Mouse (Mus musculus): ENCODE results near the gene Vcam1.

Vcam1 gene

GRCm38 (mm10) chr3:116085962-116086361 is 43.5 kb downstream of the Vcam1 start:
- DNase-seq (ENCODE audit: low read depth, low spot score) = no peak

DNA sequence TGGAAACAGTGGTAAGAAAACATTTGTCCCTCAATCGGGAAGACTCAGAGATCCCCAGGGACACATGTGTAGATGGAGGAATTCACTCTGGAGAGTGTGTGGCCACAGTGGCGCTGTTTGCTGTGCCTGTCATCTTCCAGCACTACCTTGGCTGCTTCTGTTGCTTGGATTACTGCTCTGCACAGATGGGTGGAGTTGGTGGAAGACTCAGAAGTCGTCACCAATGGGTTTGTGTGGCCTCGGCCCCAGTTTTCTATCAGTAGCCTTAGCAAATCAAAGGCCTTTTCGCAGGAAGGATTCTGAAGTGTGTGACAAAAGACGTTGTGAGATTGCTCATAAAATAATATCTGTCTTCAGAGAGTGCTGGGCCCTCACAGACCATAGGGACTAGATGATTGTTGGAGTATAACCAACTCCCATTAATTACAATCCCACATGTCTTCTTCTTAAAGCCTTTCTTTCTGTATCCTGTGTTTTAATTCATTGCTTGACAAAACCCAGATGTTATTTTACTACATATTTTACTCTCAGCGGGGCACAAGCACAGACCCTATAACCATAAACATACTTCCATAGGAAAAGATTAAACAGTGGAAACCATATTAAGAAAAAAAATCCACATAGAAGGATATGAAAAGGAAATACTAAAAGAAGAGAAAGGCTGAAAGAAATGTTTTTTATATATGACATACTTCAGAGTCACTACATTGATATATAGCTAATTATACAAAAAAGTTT is 48.4 kb downstream of the Vcam1 start:
- DNase-seq (ENCODE audit: low read depth, low spot score) = no peak

DNA sequence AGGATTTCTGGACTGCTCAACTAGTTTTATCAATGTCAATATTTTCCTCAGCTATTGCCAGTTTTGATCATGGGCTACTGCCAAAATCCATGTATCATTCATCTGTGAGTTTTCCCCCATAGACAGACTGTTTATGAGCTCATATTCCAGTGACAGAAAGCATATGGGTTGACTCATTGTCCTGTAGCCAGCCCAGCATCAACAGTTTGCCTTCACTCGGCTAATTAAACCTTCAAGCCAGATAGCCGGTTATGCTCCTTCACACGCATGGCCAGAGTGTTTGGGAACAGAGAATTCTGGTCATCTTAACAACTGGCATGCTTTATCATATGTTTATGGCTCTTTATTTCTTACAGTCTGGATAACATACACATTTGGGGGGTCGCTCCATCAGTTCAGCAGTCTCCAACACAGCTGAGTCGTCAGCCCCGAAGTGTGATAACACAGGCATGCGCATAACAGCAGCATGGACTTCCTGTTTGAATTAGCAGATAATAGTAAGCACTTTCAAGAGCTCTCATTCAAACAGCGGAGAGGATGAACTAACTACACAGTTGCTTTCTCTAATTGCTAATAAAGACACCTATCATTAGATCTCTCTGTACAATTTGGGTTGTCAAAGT is 49.2 kb downstream of the Vcam1 start:
- DNase-seq (ENCODE audit: low read depth, low spot score) = no peak

DNA sequence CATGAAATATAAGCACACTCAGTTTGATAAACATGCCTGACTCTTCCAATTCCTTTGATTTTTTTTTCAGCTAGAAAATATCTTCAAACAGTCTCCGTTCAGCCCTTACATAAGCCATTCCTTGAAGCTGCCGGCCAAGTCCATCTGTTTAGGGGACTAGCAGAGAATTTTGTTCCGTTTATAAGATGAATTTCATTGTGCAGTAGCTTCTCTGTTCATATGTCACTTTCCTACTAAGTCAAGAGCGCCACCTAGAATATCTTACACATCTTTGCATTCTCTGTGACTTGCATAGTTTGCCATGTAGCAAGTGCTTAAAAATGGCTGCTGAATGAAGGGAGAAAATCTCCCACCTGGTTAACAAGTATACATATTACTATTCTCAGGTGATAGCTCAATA is 51.0 kb downstream of the Vcam1 start:
- DNase-seq (ENCODE audit: low read depth, low spot score) = no peak

DNA sequence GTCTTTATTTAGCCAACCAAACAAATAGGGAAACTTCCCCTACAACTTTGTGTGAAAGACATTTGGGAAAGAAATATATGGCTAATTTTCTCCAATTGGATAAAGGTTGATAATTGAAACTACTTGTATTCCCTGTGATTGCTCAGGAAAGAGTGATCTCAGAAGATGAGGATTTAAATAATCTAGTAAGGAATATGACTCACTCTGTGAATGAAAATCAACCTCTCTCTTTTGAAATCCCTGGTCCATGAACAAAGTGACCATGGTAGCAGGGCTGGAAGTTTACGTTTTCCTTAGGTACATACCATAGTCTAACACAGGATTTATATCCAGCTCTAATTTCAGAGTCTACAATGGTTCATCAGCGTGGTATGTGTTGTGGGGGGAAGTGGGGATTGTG is 52.7 kb downstream of the Vcam1 start:
- no peak for DNase-seq (ENCODE audit: low read depth, low spot score)

GRCm38 (mm10) chr3:116072584-116072983 is 56.9 kb downstream of the Vcam1 start:
- DNase-seq (ENCODE audit: low read depth, low spot score) = no peak

GRCm38 (mm10) chr3:116062141-116062540 is 67.3 kb downstream of the Vcam1 start:
- DNase-seq (ENCODE audit: low read depth, low spot score) = no peak

- DNase-seq (ENCODE audit: low read depth, low spot score) = no peak
Measured at GRCm38 (mm10) chr3:116060320-116060719, 69.2 kb downstream of the Vcam1 start.
